Mouse (Mus musculus) MEL (cell line): ENCODE measurements around the gene Neu2. TPM values are rescaled to one million over a fixed set of nuclear protein-coding genes. Genes with fewer than 3 reads are reported as not detected.

Experiments used
- DNase-seq: peaks from one replicate; pipeline ENCODE4 v3.0.0; 2011; ENCODE audit warnings: low read depth, low spot score
- H3K27ac ChIP-seq: 2 replicates; pipeline ENCODE4 v1.5.1; 2012; ENCODE audit warnings: low read depth, mild to moderate bottlenecking, control low read depth, low read length, moderate library complexity; ENCODE audit not compliant: control insufficient read depth
- H3K27me3 ChIP-seq, 2 experiments: fragments of 150-350 bp in 1 of 2; sonication (generic) in 1 of 2; 2 replicates each; pipeline ENCODE4 v1.6.1; 2012; ENCODE audit warnings: low read length in 2 of 2, mild to moderate bottlenecking in 2 of 2, improper control_type of control experiment in 1 of 2, moderate library complexity in 1 of 2; ENCODE audit not compliant: insufficient read depth in 2 of 2, control insufficient read depth in 1 of 2
- H3K36me3 ChIP-seq, 2 experiments: 2 replicates each; pipeline ENCODE4 v1.6.1; 2012 to 2014; ENCODE audit warnings: low read length in 2 of 2, improper control_type of control experiment in 1 of 2, inconsistent platforms in 1 of 2, mild to moderate bottlenecking in 1 of 2; ENCODE audit not compliant: insufficient read depth in 2 of 2, control insufficient read depth in 1 of 2
- H3K4me1 ChIP-seq, 2 experiments: fragments of 150-350 bp in 1 of 2; sonication (generic) in 1 of 2; 2 replicates each; pipeline ENCODE4 v1.6.1; 2012; ENCODE audit warnings: low read length in 2 of 2, improper control_type of control experiment in 1 of 2, mild to moderate bottlenecking in 1 of 2; ENCODE audit not compliant: insufficient read depth in 2 of 2, control insufficient read depth in 1 of 2
- H3K4me3 ChIP-seq, 2 experiments: fragments of 150-350 bp in 1 of 2; sonication (generic) in 1 of 2; 2 replicates each; pipeline ENCODE4 v1.5.1; 2012; ENCODE audit warnings: low read depth in 2 of 2, low read length in 2 of 2, mild to moderate bottlenecking in 2 of 2, moderate library complexity in 2 of 2, control low read depth in 1 of 2, improper control_type of control experiment in 1 of 2; ENCODE audit not compliant: control insufficient read depth in 1 of 2, insufficient read depth in 1 of 2
- H3K79me2 ChIP-seq: 2 replicates; pipeline ENCODE4 v1.6.1; 2012; ENCODE audit warnings: mild to moderate bottlenecking, low read length, moderate library complexity; ENCODE audit not compliant: control insufficient read depth, poor library complexity, insufficient read depth
- H3K9ac ChIP-seq: 2 replicates; pipeline ENCODE4 v1.6.1; 2012; ENCODE audit warnings: low read depth, mild to moderate bottlenecking, control low read depth, low read length, moderate library complexity; ENCODE audit not compliant: control insufficient read depth, poor library complexity, severe bottlenecking
- H3K9me3 ChIP-seq: fragments of 150-350 bp; sonication (generic); replicated peaks from 2 replicates; pipeline ENCODE4 v1.6.1; 2012; ENCODE audit warnings: mild to moderate bottlenecking, low read length, improper control_type of control experiment, moderate library complexity; ENCODE audit not compliant: insufficient read depth
- CHD1 ChIP-seq: IDR thresholded peaks from 2 replicates; pipeline ENCODE4 v1.6.1; 2012; ENCODE audit warnings: low read depth, mild to moderate bottlenecking, inconsistent platforms, low read length, improper control_type of control experiment
- CHD2 ChIP-seq: IDR thresholded peaks from 2 replicates; pipeline ENCODE4 v1.6.1; 2011; ENCODE audit warnings: low read length, improper control_type of control experiment
- CTCF ChIP-seq, 3 experiments: IDR thresholded peaks in 2 of 3; conservative IDR thresholded peaks in 1 of 3; 2 replicates each; pipeline ENCODE4 v1.5.1; 2011 to 2012; ENCODE audit warnings: low read length in 3 of 3, low read depth in 2 of 3, mild to moderate bottlenecking in 2 of 3, improper control_type of control experiment in 1 of 3, inconsistent platforms in 1 of 3, mixed read lengths in 1 of 3, moderate library complexity in 1 of 3; ENCODE audit not compliant: control insufficient read depth in 1 of 3, insufficient read depth in 1 of 3, poor library complexity in 1 of 3, severe bottlenecking in 1 of 3
- E2F4 ChIP-seq: IDR thresholded peaks from 2 replicates; pipeline ENCODE4 v1.6.1; 2011; ENCODE audit warnings: low read depth, low read length, improper control_type of control experiment, borderline replicate concordance
- ELF1 ChIP-seq: IDR thresholded peaks from 2 replicates; pipeline ENCODE4 v1.6.1; 2014; ENCODE audit warnings: low read depth, mild to moderate bottlenecking, inconsistent platforms, low read length, improper control_type of control experiment, moderate library complexity
- EP300 ChIP-seq, 2 experiments: IDR thresholded peaks; 2 replicates each; pipeline ENCODE4 v1.6.1; 2011; ENCODE audit warnings: improper control_type of control experiment in 2 of 2, low read length in 2 of 2, low read depth in 1 of 2, mild to moderate bottlenecking in 1 of 2
- ETS1 ChIP-seq: IDR thresholded peaks from 2 replicates; pipeline ENCODE4 v1.6.1; 2012; ENCODE audit warnings: low read depth, mild to moderate bottlenecking, inconsistent platforms, low read length, improper control_type of control experiment, moderate library complexity
- GABPA ChIP-seq: IDR thresholded peaks from 2 replicates; pipeline ENCODE4 v1.6.1; 2012; ENCODE audit warnings: low read depth, mild to moderate bottlenecking, inconsistent platforms, low read length, improper control_type of control experiment, moderate library complexity
- GATA1 ChIP-seq: IDR thresholded peaks from 2 replicates; pipeline ENCODE4 v1.6.1; 2011; ENCODE audit warnings: low read depth, low read length, improper control_type of control experiment
- HCFC1 ChIP-seq: IDR thresholded peaks from 2 replicates; pipeline ENCODE4 v1.6.1; 2012; ENCODE audit warnings: low read depth, mild to moderate bottlenecking, inconsistent platforms, low read length, improper control_type of control experiment, moderate library complexity
- JUND ChIP-seq: IDR thresholded peaks from 2 replicates; pipeline ENCODE4 v1.6.1; 2011; ENCODE audit warnings: low read depth, mild to moderate bottlenecking, improper control_type of control experiment, low read length
- KAT2A ChIP-seq: conservative IDR thresholded peaks from 2 replicates; pipeline ENCODE4 v1.6.1; 2012; ENCODE audit warnings: low read depth, low read length, improper control_type of control experiment, inconsistent platforms
- MAX ChIP-seq: IDR thresholded peaks from 2 replicates; pipeline ENCODE4 v1.6.1; 2011; ENCODE audit warnings: low read length, improper control_type of control experiment
- MAZ ChIP-seq: IDR thresholded peaks from 2 replicates; pipeline ENCODE4 v1.6.1; 2012; ENCODE audit warnings: low read depth, mild to moderate bottlenecking, inconsistent platforms, low read length, improper control_type of control experiment
- MXI1 ChIP-seq: IDR thresholded peaks from 2 replicates; pipeline ENCODE4 v1.6.1; 2011; ENCODE audit warnings: mild to moderate bottlenecking, low read depth, low read length, improper control_type of control experiment
- MYB ChIP-seq: IDR thresholded peaks from 2 replicates; pipeline ENCODE4 v1.6.1; 2011; ENCODE audit warnings: mild to moderate bottlenecking, low read depth, low read length, improper control_type of control experiment
- MYC ChIP-seq: IDR thresholded peaks from 2 replicates; pipeline ENCODE4 v1.6.1; 2011; ENCODE audit warnings: low read depth, mild to moderate bottlenecking, low read length, improper control_type of control experiment, moderate library complexity
- NRF1 ChIP-seq: IDR thresholded peaks from 2 replicates; pipeline ENCODE4 v1.6.1; 2014; ENCODE audit warnings: low read depth, mild to moderate bottlenecking, inconsistent platforms, low read length, improper control_type of control experiment, moderate library complexity; ENCODE audit not compliant: poor library complexity, insufficient read depth, severe bottlenecking
- POLR2A ChIP-seq, 2 experiments: IDR thresholded peaks; 2 replicates each; pipeline ENCODE4 v1.6.1; 2011 to 2012; ENCODE audit warnings: low read length in 2 of 2, mild to moderate bottlenecking in 2 of 2, control low read depth in 1 of 2, improper control_type of control experiment in 1 of 2, low read depth in 1 of 2, moderate library complexity in 1 of 2; ENCODE audit not compliant: control insufficient read depth in 1 of 2, insufficient read depth in 1 of 2, poor library complexity in 1 of 2
- POLR2AphosphoS2 ChIP-seq: IDR thresholded peaks from 2 replicates; pipeline ENCODE4 v1.6.1; 2011; ENCODE audit warnings: low read length, improper control_type of control experiment
- POLR2AphosphoS5 ChIP-seq: IDR thresholded peaks from 2 replicates; pipeline ENCODE4 v1.6.1; 2012; ENCODE audit warnings: low read depth, borderline replicate concordance, mild to moderate bottlenecking, inconsistent platforms, low read length, moderate library complexity, mixed read lengths
- RCOR1 ChIP-seq: IDR thresholded peaks from 2 replicates; pipeline ENCODE4 v1.6.1; 2012; ENCODE audit warnings: low read depth, mild to moderate bottlenecking, inconsistent platforms, low read length, improper control_type of control experiment
- SIN3A ChIP-seq: IDR thresholded peaks from 2 replicates; pipeline ENCODE4 v1.6.1; 2012; ENCODE audit warnings: low read length, improper control_type of control experiment, inconsistent platforms
- SMC3 ChIP-seq: IDR thresholded peaks from 2 replicates; pipeline ENCODE4 v1.6.1; 2011; ENCODE audit warnings: low read depth, low read length, improper control_type of control experiment
- TAL1 ChIP-seq: IDR thresholded peaks from 2 replicates; pipeline ENCODE4 v1.6.1; 2012; ENCODE audit warnings: mild to moderate bottlenecking, inconsistent platforms, low read length, moderate library complexity, mixed read lengths
- TBP ChIP-seq: IDR thresholded peaks from 2 replicates; pipeline ENCODE4 v1.8.0; 2011; ENCODE audit warnings: low read depth, low read length, improper control_type of control experiment
- TCF12 ChIP-seq: IDR thresholded peaks from 2 replicates; pipeline ENCODE4 v1.6.1; 2014; ENCODE audit warnings: low read depth, mild to moderate bottlenecking, inconsistent platforms, low read length, improper control_type of control experiment, moderate library complexity
- UBTF ChIP-seq: IDR thresholded peaks from 2 replicates; pipeline ENCODE4 v1.6.1; 2012; ENCODE audit warnings: low read depth, mild to moderate bottlenecking, inconsistent platforms, low read length, improper control_type of control experiment, moderate library complexity, borderline replicate concordance; ENCODE audit not compliant: insufficient read depth
- USF1 ChIP-seq: IDR thresholded peaks from 2 replicates; pipeline ENCODE4 v1.6.1; 2014; ENCODE audit warnings: low read depth, mild to moderate bottlenecking, inconsistent platforms, low read length, improper control_type of control experiment, moderate library complexity
- USF2 ChIP-seq, 2 experiments: IDR thresholded peaks; 2 replicates each; pipeline ENCODE4 v1.6.1; 2011 to 2012; ENCODE audit warnings: improper control_type of control experiment in 2 of 2, low read length in 2 of 2, borderline replicate concordance in 1 of 2, inconsistent platforms in 1 of 2, low read depth in 1 of 2, mild to moderate bottlenecking in 1 of 2; ENCODE audit not compliant: insufficient read depth in 1 of 2
- ZKSCAN1 ChIP-seq: IDR thresholded peaks from 2 replicates; pipeline ENCODE4 v1.6.1; 2012; ENCODE audit warnings: low read depth, mild to moderate bottlenecking, inconsistent platforms, low read length, improper control_type of control experiment, moderate library complexity
- ZNF384 ChIP-seq: IDR thresholded peaks from 2 replicates; pipeline ENCODE4 v1.6.1; 2012; ENCODE audit warnings: low read depth, mild to moderate bottlenecking, inconsistent platforms, low read length, improper control_type of control experiment
- polyA plus RNA-seq, 2 experiments: library from polyadenylated mRNA; stranded (reverse) in 1 of 2; unstranded in 1 of 2; fragments of >175 nt in 1 of 2; fragments of >200 nt in 1 of 2; gene quantifications; 2 replicates each; pipeline versions ENCODE4 v1.2.1 to v1.2.4; 2012; ENCODE audit warnings: low replicate concordance in 2 of 2, low read depth in 1 of 2; ENCODE audit not compliant: insufficient read length in 2 of 2, insufficient read depth in 1 of 2, missing spikeins in 1 of 2
- total RNA-seq: library from RNA; depleted of rRNA; stranded (reverse); fragments of 300-350 nt; gene quantifications from 2 replicates; pipeline ENCODE4 v1.2.3, GENCODE M21; 2012

The Neu2 gene
- total and polyA plus RNA-seq, 3 experiments: not detected

DNA sequence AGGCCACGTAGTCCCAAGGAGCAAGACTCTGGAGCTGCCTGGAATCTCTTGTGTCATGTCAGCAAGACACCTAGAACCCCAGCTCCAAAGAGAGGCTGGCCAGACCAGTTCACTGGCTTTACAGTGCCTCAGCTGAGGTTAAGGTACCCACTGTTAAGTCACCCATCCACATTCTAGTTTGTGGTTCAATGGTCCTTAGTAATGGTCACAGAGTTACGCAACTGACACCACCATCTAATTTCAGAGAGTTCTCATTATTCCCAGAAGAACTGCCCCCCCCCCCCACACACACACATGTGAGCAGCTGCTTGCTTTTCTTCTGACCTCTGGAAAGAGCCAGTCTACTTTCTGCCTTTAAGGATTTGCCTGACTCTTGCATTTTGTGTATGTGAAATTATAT lies 115.1 kb downstream of the Neu2 start:
- peak overlapping the region; percentile 74 for H3K27ac ChIP-seq
- DNase-seq: no peak

DNA sequence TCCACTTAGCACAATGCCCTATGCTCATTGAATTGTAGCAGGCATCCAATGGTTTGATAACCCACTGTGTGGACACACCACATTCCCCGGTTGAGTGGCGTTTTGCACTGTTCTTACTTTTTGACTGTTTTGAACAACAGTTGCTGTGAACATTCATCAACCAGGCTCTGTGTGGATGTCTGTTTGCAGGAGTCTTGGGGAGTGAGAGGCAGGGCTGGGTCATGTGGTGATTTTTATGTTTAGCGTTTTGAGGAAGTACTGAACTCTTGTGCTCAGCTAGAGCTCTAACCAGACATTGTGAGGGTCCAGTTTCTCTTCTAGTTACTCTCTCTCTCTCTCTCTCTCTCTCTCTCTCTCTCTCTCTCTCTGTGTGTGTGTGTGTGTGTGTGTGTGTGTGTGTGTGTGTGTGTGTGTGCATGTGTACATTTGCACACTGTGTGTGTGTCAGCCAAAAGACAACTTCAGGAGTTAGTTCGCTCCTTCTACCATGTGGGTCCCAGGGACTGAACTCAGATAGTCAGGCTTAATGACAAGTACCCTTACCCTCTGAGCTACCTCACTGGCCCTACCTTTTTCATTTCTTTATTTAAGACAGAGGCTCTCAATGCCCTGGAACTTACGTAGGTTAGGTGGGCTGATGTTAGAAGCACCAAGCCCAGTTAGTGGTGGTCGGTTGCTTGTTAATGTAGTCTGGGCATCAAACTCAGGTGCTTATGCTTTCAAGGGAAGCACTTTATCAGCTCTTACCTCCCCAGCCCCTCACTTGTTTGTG lies 115.8 kb downstream of the Neu2 start:
- H3K27ac ChIP-seq: peak overlapping the region; percentile 74
- TF ChIP-seq USF1 (peak; percentile 83), MYC (peak; percentile 66; the same call in 1 of the 2 replicates), USF2 (IDR thresholded peaks at IDR 0.05; ENCODE audit: borderline replicate concordance in 1 of 2, insufficient read depth in 1 of 2, low read depth in 1 of 2, low read length in 2 of 2) (peak in 1 of 2 experiments; percentile 37; a peak in 1 of 4 replicates), GATA1 (no peak), ELF1 (peak; percentile 48; the same call in 1 of the 2 replicates), E2F4 (no peak), POLR2A (IDR thresholded peaks at IDR 0.05; ENCODE audit: control insufficient read depth in 1 of 2, insufficient read depth in 1 of 2, low read depth in 1 of 2, low read length in 2 of 2, poor library complexity in 1 of 2) (no peak), TCF12 (0 out of 2 replicates have a peak, but pooled peaks have one; percentile 12), SMC3 (no peak), JUND (peak; percentile 80; the same call in 1 of the 2 replicates), POLR2AphosphoS5 (no peak), TBP (no peak), HCFC1 (no peak), RCOR1 (no peak), MAX (peak; percentile 56), KAT2A (no peak), SIN3A (peak; percentile 66; the same call in 1 of the 2 replicates), MYB (no peak), MXI1 (peak; percentile 66), ZKSCAN1 (no peak), NRF1 (no peak), GABPA (no peak), TAL1 (no peak), POLR2AphosphoS2 (no peak)

More for the DNA sequence above, 115.1 kb downstream of the Neu2 start:
- Histone ChIP-seq H3K79me2 (peaks cover 73% of the 10 kb centered on the region), H3K9me3 (no peaks in the 10 kb centered on the region), H3K27me3 (no peaks in the 10 kb centered on the region), H3K36me3 (peaks cover 0 to 73% of the 10 kb centered on the region in 2 experiments; a peak in 3 of 4 replicates), H3K9ac (peak overlapping the region; percentile 25; the same call in 1 of the 2 replicates), H3K4me3 (no peak overlapping the region), H3K4me1 (peaks cover 60 to 76% of the 10 kb centered on the region in 2 experiments)
- TF ChIP-seq GATA1 (no peak), TAL1 (no peak), ETS1 (no peak), MYC (no peak), CTCF (IDR thresholded peaks at IDR 0.05 in 2 of 3, conservative IDR thresholded peaks at IDR 0.05 in 1 of 3; ENCODE audit: control insufficient read depth in 1 of 3, insufficient read depth in 1 of 3, low read depth in 2 of 3, low read length in 3 of 3, poor library complexity in 1 of 3, severe bottlenecking in 1 of 3) (no peak), UBTF (no peak), EP300 (IDR thresholded peaks at IDR 0.05; ENCODE audit: low read depth in 1 of 2, low read length in 2 of 2) (no peak), MYB (no peak), TCF12 (no peak), SIN3A (no peak), CHD1 (no peak), MAZ (no peak), E2F4 (no peak), JUND (no peak), ZNF384 (no peak), CHD2 (no peak), HCFC1 (no peak)

More for the DNA sequence above, 115.8 kb downstream of the Neu2 start:
- H3K4me1 ChIP-seq: peaks cover 66 to 80% of the 10 kb centered on the region in 2 experiments
- peaks cover 77% of the 10 kb centered on the region for H3K79me2 ChIP-seq
- peak; percentile 81 for DNase-seq
- H3K36me3 ChIP-seq: peaks cover 0 to 78% of the 10 kb centered on the region in 2 experiments; a peak in 3 of 4 replicates
- H3K9me3 ChIP-seq: no peaks in the 10 kb centered on the region
- H3K4me3 ChIP-seq: no peak overlapping the region
- H3K27me3 ChIP-seq: no peaks in the 10 kb centered on the region
- peak overlapping the region; percentile 51 for H3K9ac ChIP-seq
